Mouse (Mus musculus) heart, embryonic 13.5 days (tissue): ENCODE results near the gene E130208F15Rik. TPM values are rescaled to one million over a fixed set of nuclear protein-coding genes. Genes with fewer than 3 reads are reported as not detected.
A peak's percentile ranks its signal among the peaks of the same experiment; 100 is the strongest.

Experiments used
- ATAC-seq: fragments of 200-750 bp; cut with Nextera tagmentation; 2 replicates; pipeline ENCODE4 v1.8.0; 2017; ENCODE audit warnings: moderate TSS enrichment; ENCODE audit not compliant: insufficient number of reproducible peaks, low FRiP score, low TSS enrichment; ENCODE audit errors: extremely low read depth
- H3K27ac ChIP-seq: fragments of 300-500 bp; sonication (generic); replicated peaks from 2 replicates; pipeline ENCODE4 v1.5.1; 2015; ENCODE audit warnings: moderate library complexity, mild to moderate bottlenecking, inconsistent platforms
- H3K27me3 ChIP-seq: fragments of 300-500 bp; sonication (generic); replicated peaks from 2 replicates; pipeline ENCODE4 v1.6.1; 2015; ENCODE audit warnings: mild to moderate bottlenecking, inconsistent platforms
- H3K36me3 ChIP-seq: fragments of 300-500 bp; sonication (generic); 2 replicates; pipeline ENCODE4 v1.6.1; 2015; ENCODE audit warnings: mild to moderate bottlenecking, inconsistent platforms
- H3K4me1 ChIP-seq: fragments of 300-500 bp; sonication (generic); 2 replicates; pipeline ENCODE4 v1.6.1; 2015; ENCODE audit warnings: inconsistent platforms
- H3K4me2 ChIP-seq: fragments of 300-500 bp; sonication (generic); 2 replicates; pipeline ENCODE4 v1.6.1; 2015; ENCODE audit warnings: inconsistent platforms, mild to moderate bottlenecking, moderate library complexity
- H3K4me3 ChIP-seq: fragments of 300-500 bp; sonication (generic); 2 replicates; pipeline ENCODE4 v1.5.1; 2015; ENCODE audit warnings: moderate library complexity, mild to moderate bottlenecking, inconsistent platforms
- H3K9ac ChIP-seq: fragments of 300-500 bp; sonication (generic); 2 replicates; pipeline ENCODE4 v1.6.1; 2015; ENCODE audit warnings: inconsistent platforms, mild to moderate bottlenecking, moderate library complexity
- H3K9me3 ChIP-seq: fragments of 300-500 bp; sonication (generic); 2 replicates; pipeline ENCODE4 v1.6.1; 2016; ENCODE audit warnings: inconsistent platforms
- WGBS: fragments of 180-500 bp; shearing (Covaris S2); methylation state at CpG from one replicate; pipeline ENCODE4 v1.1.7; 2015; ENCODE audit warnings: mixed read lengths; 5-methylcytosine and 5-hydroxymethylcytosine counted together
- polyA plus RNA-seq: library from polyadenylated mRNA; unstranded; fragments of >200 nt; fragmentation: Nextera tagmentation; extraction: Ambion mirVana; gene quantifications from 2 replicates; pipeline ENCODE4 v1.2.1, GENCODE M21; 2015

The E130208F15Rik gene
- polyA plus RNA-seq, 1 experiment from 2014 or later = 2.5 TPM

DNA sequence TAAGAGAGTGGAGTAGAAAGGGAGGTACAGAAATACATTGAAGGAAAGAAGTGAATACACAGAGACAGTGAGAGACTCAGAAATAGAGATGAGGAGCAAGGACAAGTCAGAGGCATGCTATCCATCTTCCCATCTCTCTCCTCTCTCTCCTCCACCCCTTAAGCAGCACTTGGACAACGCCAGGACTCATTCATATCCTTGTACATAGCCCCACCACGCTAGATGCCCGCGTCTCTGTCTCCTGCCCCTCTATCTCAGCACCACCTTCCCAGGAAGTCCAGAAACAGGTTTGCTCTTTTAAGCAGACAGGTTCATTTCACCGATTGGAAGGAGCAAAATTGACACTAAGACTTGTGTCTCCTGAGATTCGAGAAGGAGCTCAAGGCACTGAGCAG lies 41.8 kb downstream of the E130208F15Rik start:
- no peaks in the 10 kb centered on the region for H3K9me3 ChIP-seq
- peak overlapping the region; percentile 70 for H3K4me3 ChIP-seq
- peak overlapping the region; percentile 88 for H3K9ac ChIP-seq
- peaks cover 71% of the 10 kb centered on the region for H3K27me3 ChIP-seq
- peaks cover 12% of the 10 kb centered on the region; the same call in 1 of the 2 replicates for H3K36me3 ChIP-seq
- no peak for ATAC-seq
- H3K4me1 ChIP-seq = peaks cover 23% of the 10 kb centered on the region
- H3K4me2 ChIP-seq = peak overlapping the region; percentile 81
- no peak overlapping the region for H3K27ac ChIP-seq
- WGBS = 60% methylated on average over 6 of the region's 6 CpGs

DNA sequence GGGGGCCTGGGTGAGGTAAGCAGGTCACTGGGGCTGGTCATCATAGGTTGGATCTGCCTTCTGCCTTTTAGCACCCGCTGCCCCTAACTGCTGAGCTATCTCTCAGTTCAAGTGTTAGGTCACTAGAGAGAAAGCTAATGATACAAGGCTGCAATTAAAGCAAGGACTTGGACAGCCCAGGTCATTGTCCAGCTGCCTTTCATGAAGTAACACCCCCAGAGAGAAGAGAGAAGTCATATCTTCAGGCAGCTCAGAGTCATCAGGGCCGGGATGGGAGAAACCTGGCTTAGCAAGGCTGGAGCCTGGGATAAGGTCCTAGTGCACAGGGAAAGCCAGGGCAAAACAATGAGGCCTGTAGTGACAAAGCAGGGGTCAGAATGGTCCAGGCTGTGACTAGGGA lies 45.9 kb downstream of the E130208F15Rik start:
- peaks cover 59% of the 10 kb centered on the region for H3K27me3 ChIP-seq
- H3K9me3 ChIP-seq = no peaks in the 10 kb centered on the region
- H3K4me2 ChIP-seq = no peak overlapping the region
- no peak overlapping the region for H3K27ac ChIP-seq
- H3K9ac ChIP-seq = no peak overlapping the region
- H3K4me1 ChIP-seq = peaks cover 8% of the 10 kb centered on the region
- no peak overlapping the region for H3K4me3 ChIP-seq
- WGBS = 66% methylated on average over 2 of the region's 2 CpGs
- H3K36me3 ChIP-seq = no peaks in the 10 kb centered on the region
- no peak for ATAC-seq

Other genes starting within 250 kb of the E130208F15Rik start
- gene Zfp82, start 248.8 kb upstream of the E130208F15Rik start, polyA plus RNA-seq = 4.2 and 4.6 TPM in 2 replicates
- 0.29 TPM in 1 of 2 replicates, not detected in the other for gene Gm26920, start 231.3 kb upstream of the E130208F15Rik start, polyA plus RNA-seq
- 4.7 and 6.0 TPM in 2 replicates for gene Zfp566, start 231.2 kb upstream of the E130208F15Rik start, polyA plus RNA-seq
- 70.2 and 76.4 TPM in 2 replicates for gene Zfp260, start 227.0 kb upstream of the E130208F15Rik start, polyA plus RNA-seq
- 9.6 and 10.0 TPM in 2 replicates for gene Zfp382, start 199.8 kb upstream of the E130208F15Rik start, polyA plus RNA-seq
- gene Zfp146, start 152.0 kb upstream of the E130208F15Rik start, polyA plus RNA-seq = 8.6 and 9.5 TPM in 2 replicates
- 330 and 354 TPM in 2 replicates for gene Cox7a1, start 137.6 kb upstream of the E130208F15Rik start, polyA plus RNA-seq
- gene Capns1, start 122.9 kb upstream of the E130208F15Rik start, polyA plus RNA-seq = 76.8 and 81.8 TPM in 2 replicates
- 113 and 123 TPM in 2 replicates for gene Polr2i, start 89.8 kb upstream of the E130208F15Rik start, polyA plus RNA-seq
- 145 and 170 TPM in 2 replicates for gene Tbcb, start 89.5 kb upstream of the E130208F15Rik start, polyA plus RNA-seq
- gene Ovol3, start 86.0 kb upstream of the E130208F15Rik start, polyA plus RNA-seq = not detected in 2 replicates
- 0.37 and 0.39 TPM in 2 replicates for gene Thap8, start 41.6 kb upstream of the E130208F15Rik start, polyA plus RNA-seq
- gene Wdr62, start 41.3 kb upstream of the E130208F15Rik start, polyA plus RNA-seq = 7.1 and 8.5 TPM in 2 replicates
- 10.2 and 14.9 TPM in 2 replicates for gene Clip3, start 30.0 kb upstream of the E130208F15Rik start, polyA plus RNA-seq
- gene Alkbh6, start 13.0 kb upstream of the E130208F15Rik start, polyA plus RNA-seq = 60.5 and 66.1 TPM in 2 replicates
- 18.3 and 20.2 TPM in 2 replicates for gene Syne4, start 6.9 kb upstream of the E130208F15Rik start, polyA plus RNA-seq
- 14.6 and 15.1 TPM in 2 replicates for gene Sdhaf1, start 2.2 kb downstream of the E130208F15Rik start, polyA plus RNA-seq
- gene Lrfn3, start 41.0 kb downstream of the E130208F15Rik start, polyA plus RNA-seq = 1.9 TPM in 2 replicates
- gene Tyrobp, start 92.0 kb downstream of the E130208F15Rik start, polyA plus RNA-seq = 27.8 and 28.7 TPM in 2 replicates
- gene Hcst, start 98.1 kb downstream of the E130208F15Rik start, polyA plus RNA-seq = 0.66 and 0.90 TPM in 2 replicates
- gene Nfkbid, start 100.0 kb downstream of the E130208F15Rik start, polyA plus RNA-seq = 1.2 and 1.4 TPM in 2 replicates
- gene Aplp1, start 123.8 kb downstream of the E130208F15Rik start, polyA plus RNA-seq = 26.8 and 29.5 TPM in 2 replicates
- gene Kirrel2, start 135.9 kb downstream of the E130208F15Rik start, polyA plus RNA-seq = 0.45 and 0.49 TPM in 2 replicates
- gene Nphs1, start 136.6 kb downstream of the E130208F15Rik start, polyA plus RNA-seq = 0.12 TPM in 1 of 2 replicates, not detected in the other
- 0.13 and 1.0 TPM in 2 replicates for gene Prodh2, start 171.9 kb downstream of the E130208F15Rik start, polyA plus RNA-seq
- 8.0 and 9.3 TPM in 2 replicates for gene Arhgap33, start 213.3 kb downstream of the E130208F15Rik start, polyA plus RNA-seq
- 76.6 and 86.4 TPM in 2 replicates for gene Hspb6, start 230.4 kb downstream of the E130208F15Rik start, polyA plus RNA-seq
- 8.7 and 9.6 TPM in 2 replicates for gene Proser3, start 230.6 kb downstream of the E130208F15Rik start, polyA plus RNA-seq
- gene Lin37, start 238.1 kb downstream of the E130208F15Rik start, polyA plus RNA-seq = 31.0 and 36.9 TPM in 2 replicates
- gene U2af1l4, start 241.6 kb downstream of the E130208F15Rik start, polyA plus RNA-seq = 85.6 and 92.3 TPM in 2 replicates
- 7.4 and 8.4 TPM in 2 replicates for gene Gm49396, start 241.6 kb downstream of the E130208F15Rik start, polyA plus RNA-seq
- 114 and 116 TPM in 2 replicates for gene Psenen, start 241.9 kb downstream of the E130208F15Rik start, polyA plus RNA-seq
- gene Igflr1, start 243.7 kb downstream of the E130208F15Rik start, polyA plus RNA-seq = 3.5 and 3.6 TPM in 2 replicates